Mouse (Mus musculus): Measurements from ENCODE around the gene Gm20422. TPM values are rescaled to one million over a fixed set of nuclear protein-coding genes. Genes with fewer than 3 reads are reported as not detected.

Gm20422 gene
- polyA plus RNA-seq (2017; shearing (Covaris generic)): not detected

DNA sequence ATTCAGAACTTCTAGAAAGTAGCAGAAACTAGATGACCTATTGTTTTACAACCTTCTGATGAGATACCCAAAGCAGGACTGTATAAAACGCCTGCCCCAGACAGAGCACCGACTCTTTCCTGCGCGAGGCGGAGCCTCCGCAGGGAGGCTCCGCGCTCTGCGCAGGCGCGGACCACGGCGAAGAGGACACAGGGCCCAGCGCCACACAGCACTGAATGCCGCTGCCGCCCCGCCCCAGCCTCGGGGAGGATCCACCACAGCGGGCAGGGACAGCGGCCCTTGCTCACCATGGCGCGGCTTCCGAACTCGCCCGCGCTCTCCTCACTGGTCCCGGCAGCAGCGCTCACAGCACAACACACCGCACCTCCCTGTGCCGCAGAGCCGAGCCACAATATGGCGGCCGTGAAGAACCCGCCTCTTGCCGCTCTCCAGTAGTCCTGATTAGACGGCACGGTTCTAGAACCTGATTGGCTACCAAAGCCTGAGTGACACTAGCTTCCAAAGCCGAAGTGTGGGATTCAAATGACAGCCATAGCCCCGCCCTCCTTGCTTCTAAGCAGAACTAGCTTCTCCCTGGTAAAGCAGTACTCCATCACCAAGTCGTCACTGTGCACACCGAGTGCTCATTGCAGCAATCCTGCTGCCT is at the start of gene Gm20422:
Gene Gm20422 (minus strand): TSS at position 384 of the 646 bp plus-strand sequence.

DNA sequence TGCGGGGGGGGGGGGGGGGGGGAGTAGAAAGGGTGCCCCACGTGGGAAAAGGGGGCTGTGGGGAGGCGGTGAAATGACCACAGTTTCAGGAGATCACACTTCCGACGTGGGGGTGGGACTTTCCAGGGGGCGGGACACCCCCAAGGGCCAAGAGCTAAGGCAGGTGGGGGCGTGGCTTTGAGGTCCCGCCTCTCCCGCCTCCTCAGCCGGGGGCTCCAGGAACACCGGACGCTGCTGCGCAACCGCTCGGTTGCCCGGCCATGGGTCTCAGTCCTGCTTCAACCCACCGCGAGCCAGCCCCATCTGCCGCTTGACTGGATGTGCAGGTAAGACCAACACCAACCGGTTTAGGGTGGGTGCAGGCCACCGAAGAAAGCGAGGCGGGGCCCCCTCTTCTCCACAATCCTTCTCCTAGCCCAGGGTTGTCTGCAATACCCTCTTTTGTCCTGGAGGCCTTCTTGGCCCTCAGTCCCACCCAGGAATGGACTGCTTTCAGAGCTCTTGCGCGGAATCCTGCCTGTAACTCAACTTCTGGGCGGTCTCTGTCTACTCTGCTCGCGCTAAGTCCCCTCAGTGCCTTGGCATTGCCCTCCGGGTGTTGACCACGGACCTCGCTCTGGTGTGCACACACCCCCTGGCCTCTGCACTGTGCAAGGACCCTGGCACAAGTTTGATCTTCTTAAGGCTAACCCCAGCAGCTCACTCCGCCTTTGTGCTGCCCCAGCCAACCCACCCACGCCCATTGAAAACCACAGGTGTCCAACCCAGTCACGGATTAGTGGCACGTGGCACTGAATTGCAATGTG is 47.9 kb upstream of the Gm20422 start, which contains the start of gene Lpar2:
Gene Lpar2 (plus strand): TSS at position 44 of the 806 bp plus-strand sequence.

DNA sequence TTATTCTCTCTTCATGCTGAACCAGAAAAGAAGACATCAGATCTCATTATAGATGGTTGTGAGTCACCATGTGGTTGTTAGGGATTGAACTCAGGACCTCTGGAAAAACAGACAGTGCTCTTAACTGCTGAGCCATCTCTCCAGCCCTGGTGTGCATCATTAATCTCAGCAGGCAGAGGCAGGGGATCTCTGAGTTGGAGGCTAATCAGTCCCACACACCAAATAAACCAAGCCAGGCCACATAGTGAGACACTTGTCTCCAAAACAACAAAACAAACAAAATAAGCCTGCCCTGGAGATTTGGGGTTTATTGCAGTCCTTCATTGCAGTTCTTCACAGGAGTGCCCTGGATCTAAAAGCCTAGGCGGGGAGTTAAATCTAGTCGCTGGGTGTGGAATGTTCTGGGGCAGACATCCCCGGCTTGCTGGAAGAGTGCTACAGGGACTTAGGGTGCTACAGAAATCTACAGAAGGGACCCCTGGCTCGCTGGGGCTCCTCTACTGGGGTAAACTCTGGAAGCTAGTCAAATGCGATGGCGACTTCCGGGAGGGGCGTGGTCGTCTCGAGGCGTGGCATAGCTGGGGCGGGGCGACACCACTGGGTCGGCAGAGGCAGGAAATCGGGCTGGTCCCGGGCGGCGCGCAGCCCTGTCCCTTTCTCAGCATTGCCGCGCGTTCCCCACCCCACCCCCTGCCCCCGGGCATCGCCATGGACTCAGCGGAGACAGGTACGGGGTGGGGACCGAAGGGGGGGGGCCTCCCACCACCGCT is 33.6 kb upstream of the Gm20422 start, which contains the start of gene Gmip:
Gene Gmip (plus strand): TSS at position 586 of the 770 bp plus-strand sequence.

DNA sequence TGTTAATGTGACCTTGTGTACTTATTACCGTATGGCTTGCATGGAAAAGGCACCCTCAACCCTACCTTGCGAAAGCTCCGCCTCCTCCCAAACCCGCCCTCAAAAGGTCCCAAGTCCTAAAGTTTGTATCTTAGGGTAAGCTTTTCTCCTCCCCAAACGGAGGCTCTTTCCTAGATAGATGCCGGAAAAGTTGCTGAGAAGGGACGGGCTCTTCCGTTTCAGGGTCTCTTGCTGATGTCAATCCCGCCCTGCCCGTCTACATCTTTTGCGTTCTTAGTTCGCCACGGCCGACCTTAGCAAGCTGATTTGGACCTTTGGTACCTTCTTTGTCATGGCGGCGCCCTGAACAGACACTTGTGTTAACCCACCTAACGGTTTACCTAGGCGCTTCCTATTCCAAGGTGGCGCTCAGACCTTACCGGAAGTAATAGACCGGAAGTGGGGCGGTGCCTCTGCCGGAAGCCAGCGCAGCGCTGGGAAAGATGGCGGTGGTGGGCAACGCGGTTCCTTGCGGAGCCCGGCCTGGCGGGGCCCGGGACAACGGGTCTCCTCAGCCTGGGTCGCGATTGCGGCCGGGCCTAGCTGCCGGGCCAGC is 16.2 kb upstream of the Gm20422 start, which contains the start of the genes Atp13a1 and Zfp866:
Gene Atp13a1 (plus strand): TSS at position 391 of the 595 bp plus-strand sequence.
Gene Zfp866 (minus strand): TSS at position 406 of the 595 bp plus-strand sequence.

DNA sequence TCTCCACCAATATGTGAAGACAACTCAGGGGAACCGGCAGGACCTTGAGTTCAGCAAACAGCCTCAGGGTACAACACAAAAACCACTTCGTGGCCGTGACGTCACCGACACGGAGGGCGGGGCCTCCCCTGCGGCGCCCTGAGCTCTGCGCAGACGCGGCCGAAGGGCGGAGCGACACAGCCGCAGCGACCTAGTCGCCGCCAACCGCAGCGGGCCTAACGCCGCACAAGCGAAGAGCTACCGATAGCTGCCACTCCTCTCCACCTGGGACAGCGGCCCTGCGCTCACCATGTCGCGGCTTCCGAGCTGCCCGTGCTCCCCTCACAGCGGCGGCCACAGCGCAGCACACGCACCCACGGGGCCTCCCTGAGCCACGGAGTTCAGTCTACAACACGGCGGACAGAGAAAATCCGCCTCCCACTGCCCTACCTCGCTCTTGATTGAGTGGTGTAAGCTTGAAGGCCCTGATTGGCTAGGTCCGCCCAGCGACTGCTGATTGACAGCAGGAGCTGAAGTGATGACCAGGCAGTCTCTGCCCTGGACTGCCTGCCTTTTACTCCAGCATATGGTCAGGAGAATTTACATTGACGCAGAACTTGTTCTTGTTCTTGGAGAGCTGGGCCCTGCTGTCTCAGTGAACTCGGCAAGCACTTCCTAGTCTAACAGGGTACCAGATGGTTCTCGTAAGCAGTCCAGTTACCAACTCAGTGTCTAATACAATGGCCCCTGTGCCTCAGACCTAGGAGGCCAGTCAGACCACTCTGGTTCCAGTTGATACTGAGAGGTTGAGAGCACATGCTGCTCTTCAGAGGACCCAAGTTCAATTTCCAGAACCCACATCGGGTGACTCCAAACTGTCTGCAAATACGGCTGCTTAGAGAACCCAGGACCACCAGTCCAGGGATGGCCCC is 24.9 kb downstream of the Gm20422 start, which contains the start of gene Zfp963:
Gene Zfp963 (minus strand): TSS at position 427 of the 911 bp plus-strand sequence.

DNA sequence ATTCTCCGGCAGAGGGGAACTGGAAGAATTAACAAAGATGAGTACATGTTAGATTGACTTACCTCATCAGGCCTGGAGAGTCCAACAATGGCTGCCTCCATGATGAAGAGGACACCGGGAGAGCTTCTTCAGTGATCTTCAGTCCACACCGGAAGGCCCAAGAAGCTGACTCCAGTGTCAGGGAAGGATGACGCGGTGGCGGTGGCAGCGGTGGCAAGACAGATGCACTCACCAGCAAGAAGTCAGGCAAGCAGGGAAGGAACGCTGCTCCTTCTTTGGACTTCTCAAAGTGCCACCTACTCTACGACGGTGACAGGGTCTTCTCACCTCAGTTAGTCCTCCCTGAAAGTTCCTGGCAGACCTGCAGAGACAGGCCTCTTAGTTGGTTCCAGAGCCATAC is 64.1 kb downstream of the Gm20422 start, which contains the start of gene Zfp869:
Gene Zfp869 (minus strand): TSS at position 101 of the 400 bp plus-strand sequence.

Other genes with a start within 250 kb of the Gm20422 start
- 47.4 TPM for gene Zfp868, start 149.3 kb downstream of the Gm20422 start, polyA plus RNA-seq (2017; shearing (Covaris generic))
- gene Zfp964, start 120.4 kb downstream of the Gm20422 start, polyA plus RNA-seq (2017; shearing (Covaris generic)): not detected
- 100 TPM for gene Zfp869, start 64.2 kb downstream of the Gm20422 start, polyA plus RNA-seq (2017; shearing (Covaris generic))
- gene Zfp963, start 24.9 kb downstream of the Gm20422 start, polyA plus RNA-seq (2017; shearing (Covaris generic)): 3.4 TPM
- 83.2 TPM for gene Atp13a1, start 16.3 kb upstream of the Gm20422 start, polyA plus RNA-seq (2017; shearing (Covaris generic))
- 17.8 TPM for gene Zfp866, start 16.3 kb upstream of the Gm20422 start, polyA plus RNA-seq (2017; shearing (Covaris generic))
- 130 TPM for gene Gmip, start 33.8 kb upstream of the Gm20422 start, polyA plus RNA-seq (2017; shearing (Covaris generic))
- gene Lpar2, start 47.5 kb upstream of the Gm20422 start, polyA plus RNA-seq (2017; shearing (Covaris generic)): not detected
- gene Pbx4, start 57.6 kb upstream of the Gm20422 start, polyA plus RNA-seq (2017; shearing (Covaris generic)): 15.9 TPM
- not detected for gene Cilp2, start 112.8 kb upstream of the Gm20422 start, polyA plus RNA-seq (2017; shearing (Covaris generic))
- gene Tssk6, start 127.3 kb upstream of the Gm20422 start, polyA plus RNA-seq (2017; shearing (Covaris generic)): 1.4 TPM
- 112 TPM for gene Ndufa13, start 127.7 kb upstream of the Gm20422 start, polyA plus RNA-seq (2017; shearing (Covaris generic))
- gene Yjefn3, start 127.8 kb upstream of the Gm20422 start, polyA plus RNA-seq (2017; shearing (Covaris generic)): not detected
- gene Gatad2a, start 221.5 kb upstream of the Gm20422 start, polyA plus RNA-seq (2017; shearing (Covaris generic)): 133 TPM